Mouse (Mus musculus) skeletal muscle tissue, adult 2 months (tissue): ENCODE results near the gene Naif1.

Experiments
- DNase-seq: peaks from one replicate; pipeline ENCODE4 v3.0.0-alpha.2; 2012; ENCODE audit warnings: low read depth, low spot score

Naif1 gene

DNA sequence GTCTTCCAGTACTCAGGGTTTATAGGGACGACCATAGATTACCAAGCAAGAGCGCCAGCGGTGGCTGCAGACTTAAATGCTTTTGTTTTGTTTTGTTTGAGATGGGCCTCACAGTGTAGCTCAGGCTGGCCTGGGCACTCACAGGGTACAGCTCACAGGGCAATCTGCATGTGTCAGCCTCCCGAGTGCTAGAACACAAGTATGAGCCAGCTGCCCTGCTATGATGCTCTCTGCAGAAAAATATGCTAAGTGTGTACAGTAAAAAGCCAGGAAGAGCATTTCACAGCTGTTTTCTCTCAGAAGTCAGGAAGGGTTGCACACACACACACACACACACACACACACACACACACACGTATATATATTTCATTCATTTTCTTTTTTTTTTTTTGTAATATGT is 50.2 kb downstream of the Naif1 start:
- DNase-seq: no peak

GRCm38 (mm10) chr2:32501754-32502324 is 51.6 kb downstream of the Naif1 start:
- no peak for DNase-seq

DNA sequence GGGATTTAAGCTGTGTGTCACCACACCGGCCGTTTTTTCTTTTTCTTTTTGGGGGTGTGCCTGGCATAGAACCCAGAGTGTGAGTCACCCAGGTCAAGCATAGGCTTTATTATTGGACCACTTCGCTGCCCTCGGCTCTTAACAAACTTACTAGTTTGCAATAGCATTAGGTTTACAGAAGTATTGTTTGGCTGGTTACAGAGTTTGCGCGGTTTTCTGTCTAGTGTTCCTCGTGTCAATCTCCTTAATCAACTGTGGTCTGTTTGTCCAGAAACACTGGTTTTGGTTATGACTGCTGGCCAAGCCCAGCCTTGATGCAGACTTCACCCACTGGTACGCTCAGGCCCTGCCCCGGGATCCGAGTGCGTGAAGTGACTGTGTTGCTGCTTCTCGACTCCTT is 52.6 kb downstream of the Naif1 start:
- no peak for DNase-seq

- no peak for DNase-seq
Observed at GRCm38 (mm10) chr2:32503588-32503987, 53.3 kb downstream of the Naif1 start.

DNA sequence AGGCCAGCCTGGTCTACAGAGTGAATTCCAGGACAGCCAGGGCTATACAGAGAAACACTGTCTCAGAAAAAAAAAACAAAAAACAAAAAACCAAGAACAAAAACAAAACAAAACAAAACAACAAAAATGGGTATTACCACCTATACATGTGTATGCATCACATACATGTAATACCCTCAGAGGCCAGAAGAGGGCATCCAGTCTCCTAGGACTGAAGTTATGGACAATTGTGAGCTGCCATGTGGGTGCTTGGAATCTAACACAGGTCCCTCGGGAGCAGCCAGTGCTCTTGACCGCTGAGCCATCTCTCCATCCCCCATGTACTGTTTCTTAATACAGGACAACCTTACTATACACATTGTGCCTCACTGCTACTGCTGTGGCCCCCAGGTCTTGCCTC is 55.3 kb downstream of the Naif1 start:
- no peak for DNase-seq
